Mouse (Mus musculus): ENCODE measurements around the gene Rint1.

GRCm38 (mm10) chr5:23863166-23864053 lies 75.9 kb downstream of the Rint1 start:
- no peak for TF ChIP-seq CTCF (IDR thresholded peaks at IDR 0.05; ENCODE audit: borderline replicate concordance, extremely low read depth, insufficient read depth, insufficient read length)
- TF ChIP-seq POLR2A (IDR thresholded peaks at IDR 0.05; ENCODE audit: borderline replicate concordance, extremely low read depth, insufficient read depth, insufficient read length, poor library complexity, severe bottlenecking), result no peak
